Mouse (Mus musculus) kidney, embryonic 16.5 days (tissue): ENCODE data around the gene Rap1gap. TPM values are rescaled to one million over a fixed set of nuclear protein-coding genes. Genes with fewer than 3 reads are reported as not detected.

Experiments used
- ATAC-seq: fragments of 200-750 bp; cut with Nextera tagmentation; 2 replicates; pipeline ENCODE4 v1.8.0; 2017; ENCODE audit warnings: moderate TSS enrichment; ENCODE audit not compliant: low FRiP score, low TSS enrichment
- H3K27ac ChIP-seq: fragments of 300-500 bp; sonication (generic); 2 replicates; pipeline ENCODE4 v1.5.1; 2014; ENCODE audit warnings: low read length
- H3K27me3 ChIP-seq: fragments of 300-500 bp; sonication (generic); 2 replicates; pipeline ENCODE4 v1.6.1; 2014; ENCODE audit warnings: low read length, control low read depth, mixed read lengths; ENCODE audit not compliant: insufficient read depth
- H3K36me3 ChIP-seq: fragments of 300-500 bp; sonication (generic); 2 replicates; pipeline ENCODE4 v1.6.1; 2014; ENCODE audit warnings: low read length, control low read depth, mixed read lengths; ENCODE audit not compliant: insufficient read depth
- H3K4me1 ChIP-seq: fragments of 300-500 bp; sonication (generic); 2 replicates; pipeline ENCODE4 v1.6.1; 2014; ENCODE audit warnings: low read length, control low read depth, mixed read lengths; ENCODE audit not compliant: insufficient read depth
- H3K4me2 ChIP-seq: fragments of 300-500 bp; sonication (generic); replicated peaks from 2 replicates; pipeline ENCODE4 v1.6.1; 2014; ENCODE audit warnings: low read depth, low read length
- H3K4me3 ChIP-seq: fragments of 300-500 bp; sonication (generic); 2 replicates; pipeline ENCODE4 v1.5.1; 2014; ENCODE audit warnings: mild to moderate bottlenecking, low read length
- H3K9ac ChIP-seq: fragments of 300-500 bp; sonication (generic); replicated peaks from 2 replicates; pipeline ENCODE4 v1.6.1; 2014; ENCODE audit warnings: low read length
- H3K9me3 ChIP-seq: fragments of 300-500 bp; sonication (generic); 2 replicates; pipeline ENCODE4 v1.6.1; 2016; ENCODE audit warnings: low read length, control low read depth
- WGBS: fragments of 180-500 bp; shearing (Covaris S2); extraction: QIAGEN DNeasy Blood & Tissue Kit; methylation state at CpG from one replicate; pipeline ENCODE4 v1.1.7; 2014; 5-methylcytosine and 5-hydroxymethylcytosine counted together
- polyA plus RNA-seq: library from polyadenylated mRNA; unstranded; fragments of >200 nt; fragmentation: Nextera tagmentation; extraction: Ambion mirVana; gene quantifications from 2 replicates; pipeline ENCODE4 v1.2.1, GENCODE M21; 2015

Rap1gap gene
- polyA plus RNA-seq, 1 experiment from 2014 or later, result 22.0 TPM

- Histone ChIP-seq H3K27me3 (peaks cover 28% of the 10 kb centered on the region), H3K27ac (no peak overlapping the region), H3K4me1 (peaks cover 6% of the 10 kb centered on the region), H3K9ac (no peak overlapping the region), H3K4me3 (no peak overlapping the region), H3K9me3 (no peaks in the 10 kb centered on the region), H3K4me2 (no peak overlapping the region), H3K36me3 (no peaks in the 10 kb centered on the region)
- WGBS, result 43% methylated on average over 7 of the region's 7 CpGs
- no peak for ATAC-seq
Measured at GRCm38 (mm10) chr4:137682961-137683453, 18.5 kb downstream of the Rap1gap start.

DNA sequence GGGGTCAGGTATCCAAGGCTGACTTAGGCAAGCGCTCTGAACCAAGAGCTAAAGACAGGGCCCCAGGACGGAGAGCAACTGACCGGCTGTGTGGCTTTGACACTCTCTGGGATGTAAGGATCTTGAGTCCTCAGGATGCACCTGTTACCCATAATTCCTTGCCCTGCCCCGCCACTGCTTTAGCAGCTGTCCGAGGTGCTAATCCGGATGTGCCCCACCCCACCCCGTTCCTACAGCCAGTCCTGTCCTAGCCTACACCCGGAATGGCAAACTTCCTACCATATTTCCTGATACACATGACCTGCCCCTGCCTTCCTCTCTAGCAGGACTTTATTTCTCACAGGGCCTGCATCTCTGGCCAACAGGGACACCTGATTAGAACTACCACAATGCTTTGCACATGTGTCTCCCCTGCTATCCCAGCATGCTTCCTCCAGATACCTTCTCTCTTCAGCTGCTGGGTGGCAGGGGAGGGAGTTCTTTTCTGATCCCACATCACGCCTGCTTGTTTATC lies 20.4 kb downstream of the Rap1gap start:
- H3K36me3 ChIP-seq, result no peaks in the 10 kb centered on the region
- peaks cover 6% of the 10 kb centered on the region for H3K4me1 ChIP-seq
- H3K4me3 ChIP-seq, result no peak overlapping the region
- H3K9ac ChIP-seq, result no peak overlapping the region
- no peaks in the 10 kb centered on the region for H3K9me3 ChIP-seq
- H3K4me2 ChIP-seq, result no peak overlapping the region
- WGBS, result 31% methylated on average over 9 of the region's 9 CpGs
- peaks cover 27% of the 10 kb centered on the region for H3K27me3 ChIP-seq
- no peak for ATAC-seq
- H3K27ac ChIP-seq, result no peak overlapping the region

DNA sequence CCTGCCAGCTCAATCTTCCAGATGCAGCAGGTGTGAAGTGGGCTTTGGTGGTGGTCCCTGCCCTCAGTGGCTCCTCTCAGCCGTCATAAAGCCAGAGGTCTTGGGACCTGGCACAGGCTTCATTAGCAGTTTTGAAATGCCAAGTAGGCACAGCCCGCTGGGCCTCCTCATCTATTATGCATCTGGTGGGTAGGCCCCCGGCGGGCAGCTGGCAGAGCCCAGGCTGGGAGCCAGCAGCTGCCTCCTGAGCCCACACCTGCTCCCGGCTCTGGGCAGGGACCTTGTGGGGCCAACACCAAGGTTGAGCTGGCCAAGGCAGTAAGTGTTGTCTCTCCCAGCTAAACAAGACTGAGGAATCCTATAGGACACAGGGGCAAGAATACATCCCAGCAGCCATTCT lies 21.8 kb downstream of the Rap1gap start:
- no peak overlapping the region for H3K4me3 ChIP-seq
- peaks cover 6% of the 10 kb centered on the region for H3K4me1 ChIP-seq
- H3K27ac ChIP-seq, result no peak overlapping the region
- peaks cover 13% of the 10 kb centered on the region for H3K27me3 ChIP-seq
- WGBS, result 65% methylated on average over 5 of the region's 5 CpGs
- H3K4me2 ChIP-seq, result no peak overlapping the region
- no peak for ATAC-seq
- no peaks in the 10 kb centered on the region for H3K9me3 ChIP-seq
- H3K36me3 ChIP-seq, result no peaks in the 10 kb centered on the region
- H3K9ac ChIP-seq, result no peak overlapping the region

DNA sequence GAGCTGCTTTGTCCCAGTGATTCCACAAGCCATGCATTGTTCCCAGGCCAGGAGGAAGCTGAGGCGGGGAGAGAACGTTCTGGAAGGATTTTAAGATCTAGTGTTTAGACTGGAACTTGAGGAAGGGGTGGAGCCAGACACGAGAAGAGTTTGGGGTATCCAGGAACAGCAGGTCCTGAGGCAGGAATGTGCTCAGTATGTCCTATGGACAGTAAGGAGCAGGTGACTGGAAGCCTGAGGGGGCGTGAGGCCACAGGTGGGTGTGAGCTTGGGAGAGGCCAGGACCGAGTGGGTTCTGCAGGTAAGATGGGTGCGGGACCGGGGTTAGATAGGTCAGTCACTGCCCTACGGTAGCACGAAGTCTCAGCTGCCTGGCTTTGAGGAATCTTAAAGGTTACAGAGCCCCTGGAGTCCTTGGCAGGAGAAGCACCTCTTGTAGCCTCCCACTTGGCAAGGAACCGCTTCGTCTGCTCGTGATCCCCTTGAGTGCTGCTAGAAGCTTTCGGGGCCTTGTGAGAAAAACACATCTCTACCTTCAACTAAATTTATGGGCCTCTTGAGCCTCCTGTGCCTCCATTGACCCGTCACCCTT lies 22.8 kb downstream of the Rap1gap start:
- no peaks in the 10 kb centered on the region for H3K9me3 ChIP-seq
- 36% methylated on average over 14 of the region's 14 CpGs for WGBS
- H3K36me3 ChIP-seq, result no peaks in the 10 kb centered on the region
- no peak overlapping the region for H3K27ac ChIP-seq
- peaks cover 2% of the 10 kb centered on the region for H3K27me3 ChIP-seq
- no peak overlapping the region for H3K9ac ChIP-seq
- no peak overlapping the region for H3K4me2 ChIP-seq
- H3K4me1 ChIP-seq, result no peaks in the 10 kb centered on the region
- ATAC-seq, result no peak
- no peak overlapping the region for H3K4me3 ChIP-seq

DNA sequence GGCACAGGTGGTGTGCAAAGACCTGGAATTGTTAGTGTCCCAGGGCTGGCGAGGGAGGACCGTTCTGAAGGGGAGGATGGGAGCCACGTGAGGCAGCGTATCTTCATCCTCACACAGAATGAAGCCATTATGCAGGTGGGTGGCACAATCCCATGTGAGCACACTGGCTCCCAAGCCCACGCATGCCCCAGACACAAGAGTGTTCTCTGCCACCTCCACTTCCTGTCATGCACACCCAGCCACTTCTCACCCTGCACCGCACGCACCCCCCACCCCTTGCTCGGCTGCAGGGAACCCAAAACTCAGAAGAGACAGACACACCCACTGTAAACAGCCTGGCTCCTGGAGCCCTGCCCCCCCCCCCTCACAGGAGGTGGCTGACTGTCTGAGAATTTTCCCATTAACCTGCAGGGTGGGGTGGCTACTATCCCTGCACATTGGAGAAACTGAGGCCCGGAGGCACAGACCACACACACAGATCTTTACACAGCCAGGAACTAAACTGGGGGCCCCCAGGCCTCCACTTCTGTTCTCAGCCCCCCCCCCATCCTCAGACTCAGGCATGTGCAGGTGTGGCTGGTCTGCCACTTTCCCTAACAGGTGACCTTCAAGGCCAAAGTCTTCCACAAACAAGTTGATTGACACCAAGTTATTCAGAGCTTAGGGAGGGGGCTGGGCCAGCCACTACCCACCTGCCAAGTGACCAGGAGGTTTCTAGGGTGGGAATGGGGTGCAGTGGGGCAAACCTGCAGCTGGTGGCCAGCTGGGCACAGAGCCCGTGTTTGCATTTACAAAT lies 27.8 kb downstream of the Rap1gap start:
- H3K27ac ChIP-seq, result no peak overlapping the region
- H3K9ac ChIP-seq, result no peak overlapping the region
- no peak for ATAC-seq
- no peak overlapping the region for H3K4me2 ChIP-seq
- H3K4me1 ChIP-seq, result peaks cover 8% of the 10 kb centered on the region
- H3K27me3 ChIP-seq, result no peaks in the 10 kb centered on the region
- H3K4me3 ChIP-seq, result no peak overlapping the region
- H3K9me3 ChIP-seq, result no peaks in the 10 kb centered on the region
- no peaks in the 10 kb centered on the region for H3K36me3 ChIP-seq
- 77% methylated on average over 10 of the region's 10 CpGs for WGBS

- ATAC-seq, result no peak
- H3K27ac ChIP-seq, result no peak overlapping the region
Measured at GRCm38 (mm10) chr4:137695300-137695699, 30.8 kb downstream of the Rap1gap start.

GRCm38 (mm10) chr4:137695900-137696299 lies 31.4 kb downstream of the Rap1gap start:
- 0 out of 2 replicates have a peak overlapping the region, but pooled peaks have one; percentile 17 for H3K27ac ChIP-seq
- no peaks in the 10 kb centered on the region for H3K27me3 ChIP-seq
- no peak for ATAC-seq
- WGBS, result 26% methylated on average over 4 of the region's 4 CpGs
- no peak overlapping the region for H3K4me3 ChIP-seq
- no peaks in the 10 kb centered on the region for H3K36me3 ChIP-seq
- peaks cover 24% of the 10 kb centered on the region for H3K4me1 ChIP-seq
- H3K9me3 ChIP-seq, result no peaks in the 10 kb centered on the region
- no peak overlapping the region for H3K4me2 ChIP-seq
- no peak overlapping the region for H3K9ac ChIP-seq

More at GRCm38 (mm10) chr4:137695300-137695699, 30.8 kb downstream of the Rap1gap start:
- Histone ChIP-seq H3K9me3 (no peaks in the 10 kb centered on the region), H3K4me1 (peaks cover 24% of the 10 kb centered on the region), H3K36me3 (no peaks in the 10 kb centered on the region), H3K4me3 (no peak overlapping the region), H3K9ac (no peak overlapping the region), H3K27me3 (no peaks in the 10 kb centered on the region), H3K4me2 (no peak overlapping the region)
- WGBS, result 77% methylated on average over 8 of the region's 8 CpGs

DNA sequence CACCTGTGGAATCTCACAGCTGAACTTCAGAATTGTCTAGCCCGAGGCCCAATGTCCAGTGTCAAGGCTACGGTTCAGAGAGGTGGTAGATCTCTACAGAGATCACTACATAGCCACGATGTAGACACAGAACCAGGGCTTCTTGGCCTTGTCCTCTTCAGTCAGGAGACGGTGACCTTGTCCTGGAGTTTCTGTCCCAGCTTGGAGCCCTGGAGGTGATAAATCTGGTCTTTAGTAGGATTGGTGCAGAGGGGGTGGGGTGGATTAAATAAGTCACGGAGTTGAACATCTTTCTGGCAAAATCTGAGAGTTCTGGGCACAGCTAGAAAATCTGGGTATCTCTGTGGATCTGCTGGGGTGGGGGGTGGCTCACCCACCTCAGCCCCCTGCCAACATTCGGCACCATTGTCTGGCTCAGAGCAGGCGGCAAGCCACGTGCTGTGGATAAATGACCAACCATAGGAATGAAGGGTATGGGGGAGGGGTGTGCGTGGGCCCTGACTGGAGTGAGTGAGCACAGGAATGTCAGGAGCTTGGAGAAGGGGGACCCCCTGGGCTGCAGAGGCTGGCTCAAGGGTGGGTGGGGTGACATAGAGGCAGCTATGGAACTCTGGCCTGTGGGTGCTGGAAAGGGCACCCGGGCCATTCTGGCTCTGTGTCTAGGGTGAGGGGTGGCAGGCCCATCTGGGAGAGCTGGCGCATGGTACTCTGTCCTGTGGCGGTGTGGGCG lies 32.8 kb downstream of the Rap1gap start:
- Histone ChIP-seq H3K4me3 (no peak overlapping the region), H3K9ac (no peak overlapping the region), H3K36me3 (no peaks in the 10 kb centered on the region), H3K27me3 (no peaks in the 10 kb centered on the region), H3K4me2 (no peak overlapping the region), H3K4me1 (peaks cover 24% of the 10 kb centered on the region), H3K9me3 (no peaks in the 10 kb centered on the region), H3K27ac (peak overlapping the region; percentile 75)
- 52% methylated on average over 13 of the region's 13 CpGs for whole genome bisulfite sequencing
- peak; percentile 74 for ATAC-seq

GRCm38 (mm10) chr4:137698076-137698985 lies 33.8 kb downstream of the Rap1gap start:
- no peak overlapping the region for H3K9ac ChIP-seq
- 67% methylated on average over 7 of the region's 7 CpGs for WGBS

More at GRCm38 (mm10) chr4:137698076-137698985, 33.8 kb downstream of the Rap1gap start:
- Histone ChIP-seq H3K27ac (peak overlapping the region; percentile 75), H3K36me3 (no peaks in the 10 kb centered on the region), H3K9me3 (no peaks in the 10 kb centered on the region), H3K4me3 (no peak overlapping the region), H3K4me1 (peaks cover 24% of the 10 kb centered on the region), H3K27me3 (no peaks in the 10 kb centered on the region), H3K4me2 (no peak overlapping the region)
- peak; percentile 58 for ATAC-seq
